Mouse (Mus musculus) monocyte, adult 59 days (primary cell): Measurements from ENCODE around the gene Gm5460. TPM values are rescaled to one million over a fixed set of nuclear protein-coding genes. Genes with fewer than 3 reads are reported as not detected.

Experiments used
- total RNA-seq, 2 experiments: library from RNA; stranded (reverse); gene quantifications; one replicate each; pipeline ENCODE4 v1.2.4; 2023

Gene Gm5460
- not detected for total RNA-seq

DNA sequence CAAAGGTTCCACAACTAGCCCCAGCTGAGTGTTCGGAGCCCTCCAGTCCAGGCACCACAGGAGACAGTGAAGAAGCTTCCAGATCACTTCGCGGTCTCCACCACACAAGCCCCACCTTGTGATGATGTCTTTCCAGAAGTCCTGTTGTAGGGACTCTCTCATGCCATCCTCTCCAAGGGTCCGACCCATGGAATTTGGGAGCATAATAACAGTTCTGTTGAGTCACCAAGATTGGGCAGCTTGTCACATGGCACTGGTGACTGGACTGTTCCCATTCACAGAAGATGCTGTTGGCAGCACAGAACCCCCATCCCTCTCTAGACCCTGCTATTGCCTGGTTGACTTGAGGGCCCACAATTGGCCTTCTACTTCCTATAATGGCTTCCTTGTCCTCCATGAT lies at the start of gene Gm5460:
Gene Gm5460 (plus strand): TSS at position 378 of the 400 bp plus-strand sequence.

DNA sequence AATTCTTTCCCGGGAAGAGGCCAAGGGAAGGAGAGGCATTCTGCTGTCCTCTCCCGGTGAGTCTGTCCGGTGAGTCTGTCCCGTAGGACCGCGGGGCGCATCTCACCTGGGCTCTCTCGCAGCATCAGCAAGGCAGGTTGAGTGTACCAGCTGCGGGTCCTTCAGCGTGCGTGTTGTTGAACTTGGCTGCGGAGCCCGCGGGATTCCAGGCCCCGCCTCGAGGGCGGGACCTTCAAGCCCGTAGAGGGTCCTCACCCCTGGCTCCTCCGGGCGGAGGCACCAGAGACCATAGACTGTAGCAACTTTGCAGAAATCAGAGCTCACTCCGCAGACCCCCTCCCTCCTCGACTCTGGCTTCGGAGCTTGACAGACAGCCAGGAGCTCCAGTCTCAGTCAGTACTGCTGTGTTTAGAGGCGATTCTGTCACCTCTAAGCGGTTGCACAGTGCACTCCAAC lies 37.9 kb upstream of the Gm5460 start, which contains the start of gene Zfp488:
Gene Zfp488 (minus strand): TSS at position 161 of the 456 bp plus-strand sequence.

GRCm38 (mm10) chr14:34015063-34015462 lies 1.5 kb upstream of the Gm5460 start, which contains the start of gene Gm30083:
Gene Gm30083 (minus strand): TSS chr14:34015182.

DNA sequence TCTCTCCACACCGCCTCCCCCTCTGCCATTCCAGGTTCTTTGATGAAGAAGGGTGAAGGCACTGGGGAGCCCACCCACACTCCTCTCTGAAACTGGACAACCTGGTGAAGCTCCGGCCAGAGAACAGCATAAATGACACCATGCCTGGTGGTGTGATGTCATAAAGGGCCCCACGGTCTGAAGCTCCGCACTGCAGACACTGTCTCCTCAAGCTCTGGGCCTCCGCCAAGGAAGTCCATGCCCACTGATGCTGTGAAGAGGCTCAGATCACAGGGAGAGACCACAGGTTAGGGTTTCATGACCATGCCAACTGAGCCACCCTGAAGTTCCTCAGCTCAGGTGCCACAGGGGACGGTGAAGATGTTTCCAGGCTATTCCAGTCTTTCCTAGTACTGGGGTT lies 36.0 kb downstream of the Gm5460 start, which contains the start of gene Antxrl:
Gene Antxrl (plus strand): TSS at position 192 of the 400 bp plus-strand sequence.

GRCm38 (mm10) chr14:34085731-34086130 lies 69.2 kb downstream of the Gm5460 start, which contains the start of gene Anxa8:
Gene Anxa8 (plus strand): TSS chr14:34085981.

Other genes with a start within 250 kb of the Gm5460 start
- not detected for gene Gdf10, start 93.2 kb upstream of the Gm5460 start, total RNA-seq
- not detected for gene Gdf2, start 75.7 kb upstream of the Gm5460 start, total RNA-seq
- gene Rbp3, start 62.8 kb upstream of the Gm5460 start, total RNA-seq = not detected
- gene Zfp488, start 38.0 kb upstream of the Gm5460 start, total RNA-seq = under 1 TPM; 0.15 to 0.26 TPM
- not detected for gene Gm30083, start 1.6 kb upstream of the Gm5460 start, total RNA-seq
- not detected for gene Antxrl, start 35.9 kb downstream of the Gm5460 start, total RNA-seq
- not detected for gene Anxa8, start 69.2 kb downstream of the Gm5460 start, total RNA-seq
- gene A630023A22Rik, start 86.0 kb downstream of the Gm5460 start, total RNA-seq = not detected
- not detected for gene Npy4r, start 135.7 kb downstream of the Gm5460 start, total RNA-seq
- gene Gprin2, start 184.9 kb downstream of the Gm5460 start, total RNA-seq = not detected
- not detected for gene Syt15, start 202.8 kb downstream of the Gm5460 start, total RNA-seq